Comparison of ENCODE assay signal across 11 mouse cellular contexts in genomic region chr6:148994327-148994999, GRCm38 (mm10). TPM values are rescaled to one million over a fixed set of nuclear protein-coding genes. Genes with fewer than 3 reads are reported as not detected.
DNase-seq lines count a peak whose midpoint lies in the region; ATAC-seq lines count a peak whose summit lies in the region.
"Had no signal": no experiment of that assay in that cellular context is flagged by ENCODE, and none has a peak within 500 bp of the region (broad histone marks: within the 10 kb centered on the region; RNA-seq: fewer than 3 reads in every experiment).

No protein-coding gene starts in this region.

- H3K36me3 ChIP-seq in liver, embryonic 11.5 days (ENCODE audit: control insufficient read depth, insufficient read depth, low read length) = no peaks in the 10 kb centered on the region
- no peaks in the 10 kb centered on the region for H3K36me3 ChIP-seq in liver, embryonic 13.5 days

- no peaks in the 10 kb centered on the region for H3K27me3 ChIP-seq in liver, embryonic 11.5 days (replicated peaks; ENCODE audit: control insufficient read depth, insufficient read depth, low read length)
- H3K27me3 ChIP-seq in liver, embryonic 13.5 days = no peaks in the 10 kb centered on the region

- DNase-seq in liver, embryonic 11.5 days (ENCODE audit: low spot score) = no peak
- DNase-seq in liver = no peak
- DNase-seq in embryo, embryonic 10 days (ENCODE audit: low spot score) = peak; percentile 59
- DNase-seq in liver, embryonic 13.5 days = no peak
- DNase-seq in retina, embryonic 14.5 days (ENCODE audit: low spot score) = peak; percentile 14
- DNase-seq in heart, postnatal 4 days = no peak
- no peak for DNase-seq in left cerebral cortex, adult 18-20 months (ENCODE audit: low spot score in 2 of 2)
- DNase-seq: gastrocnemius, postnatal 36 days; heart, postnatal 36 days; thymus, postnatal 14 days had no signal

- no peaks in the 10 kb centered on the region for H3K9me3 ChIP-seq in liver, embryonic 11.5 days (ENCODE audit: control insufficient read depth, low read length)
- no peaks in the 10 kb centered on the region for H3K9me3 ChIP-seq in liver, embryonic 13.5 days (replicated peaks)

- no peak overlapping the region for H3K9ac ChIP-seq in liver, embryonic 11.5 days (ENCODE audit: low read depth, low read length)
- no peak overlapping the region for H3K9ac ChIP-seq in liver, embryonic 13.5 days

- H3K27ac ChIP-seq in liver, embryonic 11.5 days (ENCODE audit: low read depth, low read length) = no peak overlapping the region
- H3K27ac ChIP-seq in liver, embryonic 13.5 days = no peak overlapping the region

- peak; percentile 37; the same call in 1 of the 2 replicates for ATAC-seq in liver, embryonic 11.5 days (replicated peaks; ENCODE audit: low FRiP score)
- ATAC-seq in liver, embryonic 13.5 days (ENCODE audit: low read depth) = peak; percentile 27; the same call in 1 of the 2 replicates
- ATAC-seq in frontal cortex, adult (ENCODE audit: low TSS enrichment) = no peak

- no peak overlapping the region for H3K4me2 ChIP-seq in liver, embryonic 11.5 days
- H3K4me2 ChIP-seq in liver, embryonic 13.5 days = no peak overlapping the region

- 48% methylated on average over 5 of the region's 5 CpGs for WGBS in liver, embryonic 11.5 days
- WGBS in liver, embryonic 13.5 days (ENCODE audit: insufficient replicate concordance) = 46% methylated on average over 5 of the region's 5 CpGs

- H3K4me3 ChIP-seq in liver, embryonic 11.5 days (ENCODE audit: low read depth, low read length) = no peak overlapping the region
- H3K4me3 ChIP-seq in liver, embryonic 13.5 days (replicated peaks) = no peak overlapping the region

- no peaks in the 10 kb centered on the region for H3K4me1 ChIP-seq in liver, embryonic 11.5 days (replicated peaks; ENCODE audit: control insufficient read depth, insufficient read depth, low read length)
- H3K4me1 ChIP-seq in liver, embryonic 13.5 days (replicated peaks) = no peaks in the 10 kb centered on the region

RNA-seq across cellular contexts. Expression of gene Sinhcaf, which starts 48.2 kb away (rescaled TPM):
- 102 and 104 TPM in 2 replicates for polyA plus RNA-seq in liver, embryonic 11.5 days (2014; fragmentation: Nextera tagmentation; extraction: Ambion mirVana)
- polyA plus RNA-seq in liver, embryonic 13.5 days (2015; fragmentation: Nextera tagmentation; extraction: Ambion mirVana) = 27.0 and 32.8 TPM in 2 replicates
- 10 to 100 TPM; 21.8 to 21.9 TPM for total RNA-seq in heart, postnatal 4 days (2021)
- 1 to 10 TPM; 1.9 to 2.1 TPM for total RNA-seq in left cerebral cortex, adult 18-20 months (2021)

Comparison
In these comparisons a context has a peak if more than half of its experiments do, and no peak if none do; other contexts are left out.
1. DNase-seq: peak in embryo, embryonic 10 days (single experiment) and retina, embryonic 14.5 days (single experiment); none in liver, embryonic 11.5 days (single experiment), liver (single experiment), liver, embryonic 13.5 days (single experiment), heart, postnatal 4 days (single experiment) and left cerebral cortex, adult 18-20 months (0 of 2).
2. RNA of gene Sinhcaf, which starts 48.2 kb away (total RNA-seq): 21.8 to 21.9 TPM in heart, postnatal 4 days; 1.9 to 2.1 TPM in left cerebral cortex, adult 18-20 months; every median in the first group is over 4 times any median in the second.